Mouse (Mus musculus) liver, embryonic 14.5 days (tissue): Measurements from ENCODE around the gene Mei4. TPM values are rescaled to one million over a fixed set of nuclear protein-coding genes. Genes with fewer than 3 reads are reported as not detected.

Source experiments
- ATAC-seq: fragments of 200-750 bp; cut with Nextera tagmentation; 2 replicates; pipeline ENCODE4 v1.8.0; 2017; ENCODE audit warnings: moderate number of reproducible peaks, mild to moderate bottlenecking, moderate library complexity; ENCODE audit not compliant: insufficient read depth
- DNase-seq, 3 experiments: peaks; one replicate each; pipeline ENCODE4 v3.0.0-alpha.2; 2012 to 2013; ENCODE audit warnings: low read depth in 3 of 3, low spot score in 3 of 3
- H3K27ac ChIP-seq: fragments of 300-500 bp; sonication (generic); 2 replicates; pipeline ENCODE4 v1.5.1; 2014; ENCODE audit warnings: moderate library complexity, mild to moderate bottlenecking, control low read depth, inconsistent platforms
- H3K27me3 ChIP-seq: fragments of 300-500 bp; sonication (generic); 2 replicates; pipeline ENCODE4 v1.6.1; 2014; ENCODE audit warnings: mild to moderate bottlenecking, low read length, moderate library complexity; ENCODE audit not compliant: control insufficient read depth, insufficient read depth
- H3K36me3 ChIP-seq: fragments of 300-500 bp; sonication (generic); replicated peaks from 2 replicates; pipeline ENCODE4 v1.6.1; 2014; ENCODE audit warnings: low read depth; ENCODE audit not compliant: control insufficient read depth, insufficient read depth
- H3K4me1 ChIP-seq, 2 experiments: fragments of 200-500 bp in 1 of 2; fragments of 300-500 bp in 1 of 2; sonication (generic) in 1 of 2; replicated peaks; 2 replicates each; pipeline ENCODE4 v1.6.1; 2012 to 2014; ENCODE audit warnings: antibody characterized with exemption in 1 of 2, inconsistent platforms in 1 of 2, low read length in 1 of 2; ENCODE audit not compliant: control insufficient read depth in 2 of 2, insufficient read depth in 2 of 2
- H3K4me2 ChIP-seq: fragments of 300-500 bp; sonication (generic); 2 replicates; pipeline ENCODE4 v1.6.1; 2014; ENCODE audit warnings: low read depth, mild to moderate bottlenecking, control low read depth, moderate library complexity
- H3K4me3 ChIP-seq, 2 experiments: fragments of 200-500 bp in 1 of 2; fragments of 300-500 bp in 1 of 2; sonication (generic) in 1 of 2; 2 replicates each; pipeline ENCODE4 v1.5.1; 2012 to 2014; ENCODE audit warnings: low read depth in 2 of 2, low read length in 2 of 2, mild to moderate bottlenecking in 2 of 2, control low read depth in 1 of 2, inconsistent platforms in 1 of 2, moderate library complexity in 1 of 2; ENCODE audit not compliant: insufficient read depth in 1 of 2
- H3K9ac ChIP-seq: fragments of 300-500 bp; sonication (generic); replicated peaks from 2 replicates; pipeline ENCODE4 v1.6.1; 2014; ENCODE audit warnings: mild to moderate bottlenecking, control low read depth, moderate library complexity
- H3K9me3 ChIP-seq: fragments of 300-500 bp; sonication (generic); 2 replicates; pipeline ENCODE4 v1.6.1; 2016; ENCODE audit warnings: low read length, mixed read lengths; ENCODE audit not compliant: control insufficient read depth
- CTCF ChIP-seq: IDR thresholded peaks from 2 replicates; pipeline ENCODE4 v1.5.1; 2016; ENCODE audit warnings: antibody characterized with exemption, low read depth, control low read depth
- EP300 ChIP-seq: IDR thresholded peaks from 2 replicates; pipeline ENCODE4 v1.6.1; 2016; ENCODE audit warnings: antibody characterized with exemption, low read depth
- WGBS: fragments of 180-500 bp; shearing (Covaris S2); extraction: QIAGEN DNeasy Blood & Tissue Kit; methylation state at CpG from one replicate; pipeline ENCODE4 v1.1.7; 2014; ENCODE audit not compliant: insufficient replicate concordance; 5-methylcytosine and 5-hydroxymethylcytosine counted together
- polyA plus RNA-seq, 2 experiments: library from polyadenylated mRNA; depleted of rRNA in 1 of 2; stranded (reverse) in 1 of 2; unstranded in 1 of 2; fragments of >200 nt; fragmentation: Nextera tagmentation in 1 of 2; extraction: Ambion mirVana in 1 of 2; gene quantifications; 2 replicates each; pipeline versions ENCODE4 v1.2.1 to v1.2.3; 2012 to 2014

The Mei4 gene
- polyA plus RNA-seq, 2 experiments: 0.11 to 0.30 TPM

GRCm38 (mm10) chr9:82042515-82043056, 179.1 kb downstream of the Mei4 start:
- no peak overlapping the region for H3K9ac ChIP-seq
- DNase-seq (no peak), ATAC-seq (no peak)
- no peak for TF ChIP-seq EP300
- TF ChIP-seq CTCF: no peak
- no peaks in the 10 kb centered on the region for H3K27me3 ChIP-seq
- no peaks in the 10 kb centered on the region for H3K36me3 ChIP-seq
- H3K27ac ChIP-seq: no peak overlapping the region
- H3K4me1 ChIP-seq: no peaks in the 10 kb centered on the region
- WGBS: 67% methylated on average over 1 of the region's 1 CpGs
- H3K4me3 ChIP-seq: no peak overlapping the region
- no peaks in the 10 kb centered on the region for H3K9me3 ChIP-seq
- H3K4me2 ChIP-seq: no peak overlapping the region

GRCm38 (mm10) chr9:82044517-82044916, 181.0 kb downstream of the Mei4 start:
- Histone ChIP-seq H3K36me3 (no peaks in the 10 kb centered on the region), H3K4me2 (no peak overlapping the region), H3K9me3 (no peaks in the 10 kb centered on the region), H3K4me3 (no peak overlapping the region), H3K4me1 (no peaks in the 10 kb centered on the region), H3K9ac (no peak overlapping the region), H3K27me3 (no peaks in the 10 kb centered on the region), H3K27ac (no peak overlapping the region)
- TF ChIP-seq CTCF (no peak), EP300 (no peak)
- ATAC-seq: no peak
- WGBS: 57% methylated on average over 2 of the region's 2 CpGs
- no peak for DNase-seq

DNA sequence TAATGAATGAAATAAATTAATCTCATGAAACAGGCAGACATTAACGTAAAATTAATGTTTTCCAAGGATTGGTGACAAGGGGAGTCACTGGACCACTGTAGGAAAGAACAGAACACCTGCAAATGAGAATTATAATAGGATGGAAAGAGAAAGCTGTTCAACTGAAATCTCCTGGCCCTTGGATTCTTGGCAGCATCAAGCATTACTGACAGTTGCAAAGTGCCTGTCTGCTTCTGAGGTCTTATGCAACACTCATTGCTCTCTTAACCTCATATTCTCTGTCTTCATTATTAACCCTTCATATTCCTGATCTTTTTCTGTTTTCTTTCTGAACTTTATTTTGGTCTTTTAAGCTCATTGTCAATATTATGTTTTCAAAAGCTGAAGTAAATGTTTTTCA, 210.4 kb downstream of the Mei4 start:
- Histone ChIP-seq H3K27ac (no peak overlapping the region), H3K9me3 (no peaks in the 10 kb centered on the region), H3K4me3 (no peak overlapping the region), H3K4me2 (no peak overlapping the region), H3K4me1 (no peaks in the 10 kb centered on the region), H3K27me3 (no peaks in the 10 kb centered on the region), H3K9ac (no peak overlapping the region), H3K36me3 (no peaks in the 10 kb centered on the region)
- no peak for ATAC-seq
- DNase-seq: no peak
- TF ChIP-seq EP300 (no peak), CTCF (no peak)
- 26% methylated on average over 1 of the region's 1 CpGs for WGBS

- H3K4me2 ChIP-seq: no peak overlapping the region
- WGBS: 60% methylated on average over 2 of the region's 2 CpGs
- H3K9me3 ChIP-seq: no peaks in the 10 kb centered on the region
- no peak for TF ChIP-seq CTCF
- H3K36me3 ChIP-seq: no peaks in the 10 kb centered on the region
- H3K27me3 ChIP-seq: no peaks in the 10 kb centered on the region
- H3K4me1 ChIP-seq: no peaks in the 10 kb centered on the region
- H3K9ac ChIP-seq: no peak overlapping the region
- DNase-seq (no peak), ATAC-seq (no peak)
- H3K4me3 ChIP-seq: no peak overlapping the region
- H3K27ac ChIP-seq: no peak overlapping the region
These were observed 211.8 kb downstream of the Mei4 start for GRCm38 (mm10) chr9:82075270-82075669.

- no peak overlapping the region for H3K4me3 ChIP-seq
- H3K4me1 ChIP-seq: no peaks in the 10 kb centered on the region
- no peaks in the 10 kb centered on the region for H3K9me3 ChIP-seq
- TF ChIP-seq CTCF: no peak
- no peak overlapping the region for H3K4me2 ChIP-seq
- DNase-seq: no peak
- no peak for ATAC-seq
- no peaks in the 10 kb centered on the region for H3K27me3 ChIP-seq
- no peak overlapping the region for H3K27ac ChIP-seq
- WGBS: 42% methylated on average over 3 of the region's 3 CpGs
- H3K36me3 ChIP-seq: no peaks in the 10 kb centered on the region
- H3K9ac ChIP-seq: no peak overlapping the region
These were observed 232.9 kb downstream of the Mei4 start for GRCm38 (mm10) chr9:82096409-82096808.

- H3K36me3 ChIP-seq: no peaks in the 10 kb centered on the region
- H3K27me3 ChIP-seq: no peaks in the 10 kb centered on the region
- H3K4me3 ChIP-seq: no peak overlapping the region
- WGBS: 85% methylated on average over 2 of the region's 2 CpGs
- H3K9ac ChIP-seq: no peak overlapping the region
- H3K4me2 ChIP-seq: no peak overlapping the region
- H3K27ac ChIP-seq: no peak overlapping the region
- TF ChIP-seq EP300: no peak
- no peak for TF ChIP-seq CTCF
- DNase-seq (no peak), ATAC-seq (no peak)
- H3K9me3 ChIP-seq: no peaks in the 10 kb centered on the region
- no peaks in the 10 kb centered on the region for H3K4me1 ChIP-seq
These were observed 251.4 kb downstream of the Mei4 start for GRCm38 (mm10) chr9:82114865-82115264.
